Comparison of ENCODE assay signal across 14 mouse cellular contexts in genomic region chr9:118988787-118989580, GRCm38 (mm10).
DNase-seq lines count a peak whose midpoint lies in the region; ATAC-seq and TF ChIP-seq lines count a peak whose summit lies in the region.
"Had no signal": no experiment of that assay in that cellular context is flagged by ENCODE, and none has a peak within 500 bp of the region (broad histone marks: within the 10 kb centered on the region; RNA-seq: fewer than 3 reads in every experiment).

No protein-coding gene starts in this region.

- H3K4me2 ChIP-seq in embryonic facial prominence, embryonic 13.5 days, result no peak overlapping the region
- H3K4me2 ChIP-seq in hindbrain, embryonic 13.5 days, result no peak overlapping the region
- no peak overlapping the region for H3K4me2 ChIP-seq in midbrain, embryonic 16.5 days (ENCODE audit: low read length)

- H3K4me1 ChIP-seq in embryonic facial prominence, embryonic 13.5 days, result peaks cover 76% of the 10 kb centered on the region
- H3K4me1 ChIP-seq in hindbrain, embryonic 13.5 days (replicated peaks), result peaks cover 44% of the 10 kb centered on the region
- H3K4me1 ChIP-seq in midbrain, embryonic 16.5 days (ENCODE audit: control insufficient read depth, insufficient read depth, low read length), result peaks cover 5% of the 10 kb centered on the region

- H3K27me3 ChIP-seq in embryonic facial prominence, embryonic 13.5 days, result no peaks in the 10 kb centered on the region
- no peaks in the 10 kb centered on the region for H3K27me3 ChIP-seq in hindbrain, embryonic 13.5 days
- H3K27me3 ChIP-seq in midbrain, embryonic 16.5 days (ENCODE audit: control insufficient read depth, insufficient read depth, low read depth, low read length), result no peaks in the 10 kb centered on the region
- H3K27me3 ChIP-seq: Patski had no signal

- peaks cover 3% of the 10 kb centered on the region; the same call in 1 of the 2 replicates for H3K36me3 ChIP-seq in embryonic facial prominence, embryonic 13.5 days
- no peaks in the 10 kb centered on the region for H3K36me3 ChIP-seq in hindbrain, embryonic 13.5 days
- no peaks in the 10 kb centered on the region for H3K36me3 ChIP-seq in midbrain, embryonic 16.5 days (ENCODE audit: control insufficient read depth, insufficient read depth, low read length)

- no peak for ATAC-seq in embryonic facial prominence, embryonic 13.5 days (ENCODE audit: insufficient number of reproducible peaks, insufficient read depth, low FRiP score, low TSS enrichment, low read depth)
- ATAC-seq in hindbrain, embryonic 13.5 days (ENCODE audit: low FRiP score), result peak; percentile 75
- ATAC-seq in midbrain, embryonic 16.5 days, result peak; percentile 73
- ATAC-seq: liver, postnatal 0 days; Patski had no signal

- no peak overlapping the region for H3K9ac ChIP-seq in embryonic facial prominence, embryonic 13.5 days
- H3K9ac ChIP-seq in hindbrain, embryonic 13.5 days, result no peak overlapping the region
- no peak overlapping the region for H3K9ac ChIP-seq in midbrain, embryonic 16.5 days (ENCODE audit: low read depth, low read length)
- H3K9ac ChIP-seq: liver, postnatal 0 days had no signal

- WGBS in embryonic facial prominence, embryonic 13.5 days, result 75% methylated on average over 11 of the region's 11 CpGs
- WGBS in hindbrain, embryonic 13.5 days, result 60% methylated on average over 11 of the region's 11 CpGs
- 60% methylated on average over 11 of the region's 11 CpGs for WGBS in midbrain, embryonic 16.5 days

- no peaks in the 10 kb centered on the region for H3K9me3 ChIP-seq in embryonic facial prominence, embryonic 13.5 days
- no peaks in the 10 kb centered on the region for H3K9me3 ChIP-seq in hindbrain, embryonic 13.5 days
- H3K9me3 ChIP-seq in midbrain, embryonic 16.5 days (replicated peaks; ENCODE audit: control insufficient read depth, low read length, poor library complexity, severe bottlenecking), result no peaks in the 10 kb centered on the region

- H3K27ac ChIP-seq in layer of hippocampus, adult 2 months, result peak overlapping the region; percentile 15; the same call in 1 of the 2 replicates
- peak overlapping the region; percentile 51 for H3K27ac ChIP-seq in embryonic facial prominence, embryonic 13.5 days
- no peak overlapping the region for H3K27ac ChIP-seq in hindbrain, embryonic 13.5 days
- H3K27ac ChIP-seq in midbrain, embryonic 16.5 days (ENCODE audit: low read length), result no peak overlapping the region

- TF ChIP-seq CTCF in layer of hippocampus, adult 2 months (conservative IDR thresholded peaks at IDR 0.05), result no peak

- no peak for DNase-seq in layer of hippocampus, adult 2 months (ENCODE audit: low spot score in 2 of 2)
- DNase-seq in layer of hippocampus, postnatal 25 days (ENCODE audit: extremely low spot score in 1 of 2, low spot score in 1 of 2), result no peak
- DNase-seq in yolk sac, embryonic 10.5 days (ENCODE audit: low spot score), result no peak
- DNase-seq in cerebellum, postnatal 10 days, result no peak
- no peak for DNase-seq in kidney, postnatal 10 days
- DNase-seq: heart, adult 11 months; heart, postnatal 36 days; kidney, postnatal 14 days; liver, postnatal 0 days; thymus, postnatal 14 days had no signal

- no peak overlapping the region for H3K4me3 ChIP-seq in layer of hippocampus, adult 2 months
- H3K4me3 ChIP-seq in embryonic facial prominence, embryonic 13.5 days, result no peak overlapping the region
- no peak overlapping the region for H3K4me3 ChIP-seq in hindbrain, embryonic 13.5 days
- no peak overlapping the region for H3K4me3 ChIP-seq in midbrain, embryonic 16.5 days (ENCODE audit: low read depth, low read length)

Comparison
In these comparisons a context has a peak if more than half of its experiments do, and no peak if none do; other contexts are left out.
1. H3K27ac ChIP-seq: peak in layer of hippocampus, adult 2 months (single experiment) and embryonic facial prominence, embryonic 13.5 days (single experiment); none in hindbrain, embryonic 13.5 days (single experiment) and midbrain, embryonic 16.5 days (single experiment).